Mouse (Mus musculus): ENCODE results near the gene Lmx1b. TPM values are rescaled to one million over a fixed set of nuclear protein-coding genes. Genes with fewer than 3 reads are reported as not detected.
A peak's percentile ranks its signal among the peaks of the same experiment; 100 is the strongest.

Gene Lmx1b
- polyA plus RNA-seq, 1 experiment from 2014 or later: 0.03 TPM

GRCm38 (mm10) chr2:33581866-33582265, 58.4 kb downstream of the Lmx1b start:
- H3K36me3 ChIP-seq (ENCODE audit: control insufficient read depth, insufficient read depth, low read length): no peaks in the 10 kb centered on the region
- no peak overlapping the region for H3K9ac ChIP-seq (ENCODE audit: low read depth, low read length)
- H3K4me2 ChIP-seq: no peak overlapping the region
- H3K4me1 ChIP-seq (ENCODE audit: control insufficient read depth, insufficient read depth, low read length): peaks cover 18% of the 10 kb centered on the region; the same call in 1 of the 2 replicates
- 14% methylated on average over 8 of the region's 8 CpGs for WGBS (ENCODE audit: insufficient replicate concordance)
- H3K4me3 ChIP-seq (ENCODE audit: low read depth, low read length): no peak overlapping the region
- no peak for ATAC-seq (replicated peaks; ENCODE audit: insufficient number of reproducible peaks, low FRiP score, low TSS enrichment)
- H3K9me3 ChIP-seq (replicated peaks; ENCODE audit: control insufficient read depth, low read length): no peaks in the 10 kb centered on the region
- H3K27me3 ChIP-seq (ENCODE audit: control insufficient read depth, insufficient read depth, low read length): peaks cover 96% of the 10 kb centered on the region
- no peak overlapping the region for H3K27ac ChIP-seq (ENCODE audit: low read depth, low read length)

GRCm38 (mm10) chr2:33581449-33581777, 58.9 kb downstream of the Lmx1b start:
- WGBS (ENCODE audit: insufficient replicate concordance): 0% methylated on average over 6 of the region's 6 CpGs
- H3K27ac ChIP-seq (ENCODE audit: low read depth, low read length): no peak overlapping the region
- no peak overlapping the region for H3K9ac ChIP-seq (ENCODE audit: low read depth, low read length)
- no peak overlapping the region; the same call in 1 of the 2 replicates for H3K4me2 ChIP-seq
- no peak for ATAC-seq (replicated peaks; ENCODE audit: insufficient number of reproducible peaks, low FRiP score, low TSS enrichment)
- H3K36me3 ChIP-seq (ENCODE audit: control insufficient read depth, insufficient read depth, low read length): no peaks in the 10 kb centered on the region
- H3K4me3 ChIP-seq (ENCODE audit: low read depth, low read length): no peak overlapping the region
- no peaks in the 10 kb centered on the region for H3K9me3 ChIP-seq (replicated peaks; ENCODE audit: control insufficient read depth, low read length)
- H3K4me1 ChIP-seq (ENCODE audit: control insufficient read depth, insufficient read depth, low read length): peaks cover 18% of the 10 kb centered on the region; the same call in 1 of the 2 replicates
- H3K27me3 ChIP-seq (ENCODE audit: control insufficient read depth, insufficient read depth, low read length): peaks cover 97% of the 10 kb centered on the region

- no peak overlapping the region for H3K9ac ChIP-seq (ENCODE audit: low read depth, low read length)
- H3K9me3 ChIP-seq (replicated peaks; ENCODE audit: control insufficient read depth, low read length): no peaks in the 10 kb centered on the region
- H3K36me3 ChIP-seq (ENCODE audit: control insufficient read depth, insufficient read depth, low read length): no peaks in the 10 kb centered on the region
- H3K27me3 ChIP-seq (ENCODE audit: control insufficient read depth, insufficient read depth, low read length): peaks cover 95% of the 10 kb centered on the region
- ATAC-seq (replicated peaks; ENCODE audit: insufficient number of reproducible peaks, low FRiP score, low TSS enrichment): no peak
- no peak overlapping the region for H3K27ac ChIP-seq (ENCODE audit: low read depth, low read length)
- under 1% methylated on average over 34 of the region's 34 CpGs for WGBS (ENCODE audit: insufficient replicate concordance)
- H3K4me1 ChIP-seq (ENCODE audit: control insufficient read depth, insufficient read depth, low read length): peaks cover 18% of the 10 kb centered on the region; the same call in 1 of the 2 replicates
- H3K4me3 ChIP-seq (ENCODE audit: low read depth, low read length): peak overlapping the region; percentile 35
- peak overlapping the region; percentile 57 for H3K4me2 ChIP-seq
These were observed 59.4 kb downstream of the Lmx1b start for GRCm38 (mm10) chr2:33580697-33581448.

GRCm38 (mm10) chr2:33575406-33575805, 64.9 kb downstream of the Lmx1b start:
- H3K4me3 ChIP-seq (ENCODE audit: low read depth, low read length): no peak overlapping the region
- H3K36me3 ChIP-seq (ENCODE audit: control insufficient read depth, insufficient read depth, low read length): no peaks in the 10 kb centered on the region
- H3K27ac ChIP-seq (ENCODE audit: low read depth, low read length): no peak overlapping the region
- 26% methylated on average over 13 of the region's 13 CpGs for WGBS (ENCODE audit: insufficient replicate concordance)
- H3K4me2 ChIP-seq: no peak overlapping the region
- no peak overlapping the region for H3K9ac ChIP-seq (ENCODE audit: low read depth, low read length)
- peaks cover 82% of the 10 kb centered on the region for H3K27me3 ChIP-seq (ENCODE audit: control insufficient read depth, insufficient read depth, low read length)
- 0 out of 2 replicates have a peak, but pooled peaks cover under 1% of the 10 kb centered on the region for H3K4me1 ChIP-seq (ENCODE audit: control insufficient read depth, insufficient read depth, low read length)
- no peak for ATAC-seq (replicated peaks; ENCODE audit: insufficient number of reproducible peaks, low FRiP score, low TSS enrichment)
- no peaks in the 10 kb centered on the region for H3K9me3 ChIP-seq (replicated peaks; ENCODE audit: control insufficient read depth, low read length)

GRCm38 (mm10) chr2:33573075-33573474, 67.2 kb downstream of the Lmx1b start:
- H3K36me3 ChIP-seq (ENCODE audit: control insufficient read depth, insufficient read depth, low read length): no peaks in the 10 kb centered on the region
- no peak for ATAC-seq (replicated peaks; ENCODE audit: insufficient number of reproducible peaks, low FRiP score, low TSS enrichment)
- H3K27ac ChIP-seq (ENCODE audit: low read depth, low read length): no peak overlapping the region
- 81% methylated on average over 7 of the region's 7 CpGs for WGBS (ENCODE audit: insufficient replicate concordance)
- peaks cover 82% of the 10 kb centered on the region for H3K27me3 ChIP-seq (ENCODE audit: control insufficient read depth, insufficient read depth, low read length)
- no peak overlapping the region for H3K4me2 ChIP-seq
- H3K9ac ChIP-seq (ENCODE audit: low read depth, low read length): no peak overlapping the region
- H3K9me3 ChIP-seq (replicated peaks; ENCODE audit: control insufficient read depth, low read length): no peaks in the 10 kb centered on the region
- H3K4me1 ChIP-seq (ENCODE audit: control insufficient read depth, insufficient read depth, low read length): no peaks in the 10 kb centered on the region
- H3K4me3 ChIP-seq (ENCODE audit: low read depth, low read length): no peak overlapping the region

- Histone ChIP-seq H3K4me3 (ENCODE audit: low read depth, low read length) (no peak overlapping the region), H3K4me2 (no peak overlapping the region), H3K36me3 (ENCODE audit: control insufficient read depth, insufficient read depth, low read length) (no peaks in the 10 kb centered on the region), H3K27me3 (ENCODE audit: control insufficient read depth, insufficient read depth, low read length) (peaks cover 80% of the 10 kb centered on the region), H3K9ac (ENCODE audit: low read depth, low read length) (no peak overlapping the region), H3K9me3 (replicated peaks; ENCODE audit: control insufficient read depth, low read length) (no peaks in the 10 kb centered on the region), H3K27ac (ENCODE audit: low read depth, low read length) (no peak overlapping the region), H3K4me1 (ENCODE audit: control insufficient read depth, insufficient read depth, low read length) (no peaks in the 10 kb centered on the region)
- ATAC-seq (replicated peaks; ENCODE audit: insufficient number of reproducible peaks, low FRiP score, low TSS enrichment): no peak
- 48% methylated on average over 16 of the region's 16 CpGs for WGBS (ENCODE audit: insufficient replicate concordance)
These were observed 69.0 kb downstream of the Lmx1b start for GRCm38 (mm10) chr2:33571219-33571824.

GRCm38 (mm10) chr2:33569698-33570097, 70.6 kb downstream of the Lmx1b start:
- H3K36me3 ChIP-seq (ENCODE audit: control insufficient read depth, insufficient read depth, low read length): no peaks in the 10 kb centered on the region
- no peak overlapping the region for H3K9ac ChIP-seq (ENCODE audit: low read depth, low read length)
- no peaks in the 10 kb centered on the region for H3K4me1 ChIP-seq (ENCODE audit: control insufficient read depth, insufficient read depth, low read length)
- no peak overlapping the region for H3K4me2 ChIP-seq
- no peaks in the 10 kb centered on the region for H3K9me3 ChIP-seq (replicated peaks; ENCODE audit: control insufficient read depth, low read length)
- ATAC-seq (replicated peaks; ENCODE audit: insufficient number of reproducible peaks, low FRiP score, low TSS enrichment): no peak
- peaks cover 83% of the 10 kb centered on the region for H3K27me3 ChIP-seq (ENCODE audit: control insufficient read depth, insufficient read depth, low read length)
- 66% methylated on average over 10 of the region's 10 CpGs for WGBS (ENCODE audit: insufficient replicate concordance)
- no peak overlapping the region for H3K27ac ChIP-seq (ENCODE audit: low read depth, low read length)
- H3K4me3 ChIP-seq (ENCODE audit: low read depth, low read length): no peak overlapping the region

GRCm38 (mm10) chr2:33569240-33569639, 71.1 kb downstream of the Lmx1b start:
- H3K4me1 ChIP-seq (ENCODE audit: control insufficient read depth, insufficient read depth, low read length): no peaks in the 10 kb centered on the region
- peaks cover 82% of the 10 kb centered on the region for H3K27me3 ChIP-seq (ENCODE audit: control insufficient read depth, insufficient read depth, low read length)
- H3K27ac ChIP-seq (ENCODE audit: low read depth, low read length): no peak overlapping the region
- H3K9ac ChIP-seq (ENCODE audit: low read depth, low read length): no peak overlapping the region
- no peak overlapping the region for H3K4me3 ChIP-seq (ENCODE audit: low read depth, low read length)
- H3K4me2 ChIP-seq: peak overlapping the region; percentile 49
- 10% methylated on average over 9 of the region's 9 CpGs for WGBS (ENCODE audit: insufficient replicate concordance)
- no peaks in the 10 kb centered on the region for H3K9me3 ChIP-seq (replicated peaks; ENCODE audit: control insufficient read depth, low read length)
- no peaks in the 10 kb centered on the region for H3K36me3 ChIP-seq (ENCODE audit: control insufficient read depth, insufficient read depth, low read length)
- ATAC-seq (replicated peaks; ENCODE audit: insufficient number of reproducible peaks, low FRiP score, low TSS enrichment): no peak

- WGBS (ENCODE audit: insufficient replicate concordance): 57% methylated on average over 4 of the region's 4 CpGs
- H3K4me1 ChIP-seq (ENCODE audit: control insufficient read depth, insufficient read depth, low read length): peaks cover 6% of the 10 kb centered on the region
- H3K4me3 ChIP-seq (ENCODE audit: low read depth, low read length): no peak overlapping the region
- no peak overlapping the region for H3K9ac ChIP-seq (ENCODE audit: low read depth, low read length)
- no peak for ATAC-seq (replicated peaks; ENCODE audit: insufficient number of reproducible peaks, low FRiP score, low TSS enrichment)
- H3K36me3 ChIP-seq (ENCODE audit: control insufficient read depth, insufficient read depth, low read length): no peaks in the 10 kb centered on the region
- H3K9me3 ChIP-seq (replicated peaks; ENCODE audit: control insufficient read depth, low read length): no peaks in the 10 kb centered on the region
- peaks cover 61% of the 10 kb centered on the region for H3K27me3 ChIP-seq (ENCODE audit: control insufficient read depth, insufficient read depth, low read length)
- H3K4me2 ChIP-seq: no peak overlapping the region
- no peak overlapping the region for H3K27ac ChIP-seq (ENCODE audit: low read depth, low read length)
These were observed 74.4 kb downstream of the Lmx1b start for GRCm38 (mm10) chr2:33565886-33566285.
